Comparison of ENCODE assay signal across 17 mouse cellular contexts in the genomic region with DNA sequence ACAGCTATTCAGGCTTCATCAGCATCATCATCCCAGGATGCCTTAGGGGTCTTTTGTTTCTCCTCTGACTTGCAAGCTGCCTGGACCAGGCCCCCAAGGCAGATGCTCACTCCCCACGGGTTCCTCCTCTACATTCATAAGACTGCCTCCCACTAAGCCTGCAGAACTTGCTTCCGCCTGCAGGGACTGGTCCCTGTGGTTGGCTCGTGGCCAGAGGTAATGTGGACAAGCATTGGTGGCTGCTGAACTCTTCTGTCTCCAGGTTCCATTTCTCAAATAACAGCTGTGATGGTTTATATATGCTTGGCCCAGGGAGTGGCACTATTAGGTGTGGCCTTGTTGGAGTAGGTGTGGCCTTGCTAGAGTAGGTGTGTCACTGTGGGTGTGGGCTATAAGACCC. TPM values are rescaled to one million over a fixed set of nuclear protein-coding genes. Genes with fewer than 3 reads are reported as not detected.
DNase-seq lines count a peak whose midpoint lies in the region; ATAC-seq and TF ChIP-seq lines count a peak whose summit lies in the region.
"Had no signal": no experiment of that assay in that cellular context is flagged by ENCODE, and none has a peak within 500 bp of the region (broad histone marks: within the 10 kb centered on the region; RNA-seq: fewer than 3 reads in every experiment).

No protein-coding gene starts in this region.

- peaks cover 62% of the 10 kb centered on the region for H3K36me3 ChIP-seq in kidney, embryonic 15.5 days
- H3K36me3 ChIP-seq in lung, postnatal 0 days (ENCODE audit: insufficient read depth, low read length): no peaks in the 10 kb centered on the region; the same call in 1 of the 2 replicates
- H3K36me3 ChIP-seq: stomach, embryonic 15.5 days had no signal

- DNase-seq in gastrocnemius, postnatal 10 days: peak; percentile 31
- no peak for DNase-seq in gastrocnemius, adult 8-10 months (ENCODE audit: low spot score in 2 of 2)
- peak; percentile 39 for DNase-seq in kidney, postnatal 14 days
- DNase-seq in lung, postnatal 10 days: peak; percentile 38
- no peak for DNase-seq in lung, postnatal 0 days (ENCODE audit: low spot score)
- DNase-seq: adrenal gland, postnatal 25 days; cerebellum, adult 2 months; forebrain, postnatal 0 days; heart, adult 11 months; lung, adult 18-20 months; thymus, postnatal 14 days had no signal

- no peak overlapping the region for H3K4me2 ChIP-seq in kidney, embryonic 15.5 days
- H3K4me2 ChIP-seq in lung, postnatal 0 days (replicated peaks; ENCODE audit: low read depth, low read length): no peak overlapping the region
- H3K4me2 ChIP-seq: embryonic facial prominence, embryonic 12.5 days; stomach, embryonic 15.5 days had no signal

- no peak for TF ChIP-seq EP300 in lung, postnatal 0 days (IDR thresholded peaks at IDR 0.05)

- no peak overlapping the region for H3K9ac ChIP-seq in kidney, embryonic 15.5 days
- H3K9ac ChIP-seq in lung, postnatal 0 days (replicated peaks; ENCODE audit: low read depth): no peak overlapping the region
- H3K9ac ChIP-seq: embryonic facial prominence, embryonic 12.5 days; forebrain, postnatal 0 days; stomach, embryonic 15.5 days had no signal

- H3K27ac ChIP-seq in kidney, embryonic 15.5 days: no peak overlapping the region
- H3K27ac ChIP-seq in lung, postnatal 0 days (ENCODE audit: low read length): no peak overlapping the region
- H3K27ac ChIP-seq: embryonic facial prominence, embryonic 12.5 days; stomach, embryonic 15.5 days had no signal

- TF ChIP-seq CTCF in lung, postnatal 0 days (IDR thresholded peaks at IDR 0.05): no peak; the same call in 1 of the 2 replicates

- no peaks in the 10 kb centered on the region for H3K9me3 ChIP-seq in kidney, embryonic 15.5 days (replicated peaks)
- H3K9me3 ChIP-seq in lung, postnatal 0 days (ENCODE audit: low read length): no peaks in the 10 kb centered on the region
- H3K9me3 ChIP-seq: embryonic facial prominence, embryonic 12.5 days; megakaryocyte, embryonic 14.5 days; stomach, embryonic 15.5 days had no signal

- no peak overlapping the region for H3K4me3 ChIP-seq in kidney, embryonic 15.5 days (replicated peaks)
- no peak overlapping the region for H3K4me3 ChIP-seq in lung, postnatal 0 days (ENCODE audit: low read depth, low read length)
- H3K4me3 ChIP-seq: embryonic facial prominence, embryonic 12.5 days; megakaryocyte, embryonic 14.5 days; stomach, embryonic 15.5 days had no signal

- no peak for ATAC-seq in kidney, embryonic 15.5 days (replicated peaks; ENCODE audit: low FRiP score)
- no peak for ATAC-seq in lung, postnatal 0 days
- ATAC-seq in megakaryocyte progenitor cell, adult 5-6 weeks (replicated peaks; ENCODE audit: poor library complexity): peak; percentile 13; the same call in 1 of the 2 replicates
- ATAC-seq: forebrain, postnatal 0 days; intestine, embryonic 16.5 days had no signal

- WGBS in kidney, embryonic 15.5 days: 60% methylated on average over 3 of the region's 3 CpGs
- 61% methylated on average over 3 of the region's 3 CpGs for WGBS in lung, postnatal 0 days

- H3K27me3 ChIP-seq in kidney, embryonic 15.5 days: no peaks in the 10 kb centered on the region
- no peaks in the 10 kb centered on the region for H3K27me3 ChIP-seq in lung, postnatal 0 days (replicated peaks; ENCODE audit: insufficient read depth, low read length)
- H3K27me3 ChIP-seq: embryonic facial prominence, embryonic 12.5 days; megakaryocyte, embryonic 14.5 days; stomach, embryonic 15.5 days had no signal

- peaks cover 9% of the 10 kb centered on the region for H3K4me1 ChIP-seq in kidney, embryonic 15.5 days
- no peaks in the 10 kb centered on the region for H3K4me1 ChIP-seq in lung, postnatal 0 days (ENCODE audit: insufficient read depth, low read depth, low read length)
- H3K4me1 ChIP-seq: embryonic facial prominence, embryonic 12.5 days had no signal

RNA-seq across cellular contexts. Expression of gene Slc19a1, which starts 29.4 kb away (rescaled TPM):
- total RNA-seq in gastrocnemius, postnatal 10 days (2021): 1 to 10 TPM; 6.5 to 7.0 TPM
- total RNA-seq in gastrocnemius, adult 8-10 months (2022): 1 to 10 TPM; 4.6 to 5.5 (median 4.9) TPM
- polyA plus RNA-seq in kidney, embryonic 15.5 days (2015; fragmentation: Nextera tagmentation; extraction: Ambion mirVana): 43.1 and 43.7 TPM in 2 replicates
- polyA plus RNA-seq in lung, postnatal 0 days (2015; fragmentation: Nextera tagmentation; extraction: Ambion mirVana): 8.1 and 8.4 TPM in 2 replicates
- 23.8 and 25.6 TPM in 2 replicates for total RNA-seq in megakaryocyte progenitor cell, adult 5-6 weeks (2015)
- 22.0 and 26.9 TPM in 2 replicates for total RNA-seq in megakaryocyte progenitor cell, adult 5-6 weeks (2017)

Comparison
In these comparisons a context has a peak if more than half of its experiments do, and no peak if none do; other contexts are left out.
1. DNase-seq: peak in gastrocnemius, postnatal 10 days (single experiment), kidney, postnatal 14 days (single experiment) and lung, postnatal 10 days (single experiment); none in gastrocnemius, adult 8-10 months (0 of 2) and lung, postnatal 0 days (single experiment).